Mouse (Mus musculus) limb, embryonic 13.5 days (tissue): ENCODE measurements around the gene Psma5. TPM values are rescaled to one million over a fixed set of nuclear protein-coding genes. Genes with fewer than 3 reads are reported as not detected.

Experiments
- polyA plus RNA-seq: library from polyadenylated mRNA; unstranded; fragments of >200 nt; fragmentation: Nextera tagmentation; extraction: Ambion mirVana; gene quantifications from 2 replicates; pipeline ENCODE4 v1.2.1, GENCODE M21; 2015

Psma5 gene
- polyA plus RNA-seq, 1 experiment from 2014 or later, result 318 TPM

Other genes starting within 250 kb of the Psma5 start
- 42.7 and 54.9 TPM in 2 replicates for gene Gstm1, start 239.0 kb upstream of the Psma5 start, polyA plus RNA-seq
- 14.6 and 15.4 TPM in 2 replicates for gene Gstm4, start 212.0 kb upstream of the Psma5 start, polyA plus RNA-seq
- gene Ampd2, start 170.3 kb upstream of the Psma5 start, polyA plus RNA-seq, result 48.5 and 49.2 TPM in 2 replicates
- 0.72 and 0.78 TPM in 2 replicates for gene Gnat2, start 164.1 kb upstream of the Psma5 start, polyA plus RNA-seq
- 184 and 193 TPM in 2 replicates for gene Gnai3, start 110.8 kb upstream of the Psma5 start, polyA plus RNA-seq
- gene Gpr61, start 102.0 kb upstream of the Psma5 start, polyA plus RNA-seq, result 0.09 and 0.19 TPM in 2 replicates
- gene Amigo1, start 70.6 kb upstream of the Psma5 start, polyA plus RNA-seq, result 4.3 and 4.4 TPM in 2 replicates
- gene Cyb561d1, start 55.7 kb upstream of the Psma5 start, polyA plus RNA-seq, result 1.8 and 2.1 TPM in 2 replicates
- gene Atxn7l2, start 46.0 kb upstream of the Psma5 start, polyA plus RNA-seq, result 25.4 and 26.7 TPM in 2 replicates
- 1.4 and 1.7 TPM in 2 replicates for gene Sypl2, start 30.3 kb upstream of the Psma5 start, polyA plus RNA-seq
- gene Sort1, start 27.2 kb downstream of the Psma5 start, polyA plus RNA-seq, result 10.6 TPM in 2 replicates
- gene Mybphl, start 108.0 kb downstream of the Psma5 start, polyA plus RNA-seq, result not detected in 2 replicates
- 62.7 and 63.1 TPM in 2 replicates for gene Psrc1, start 126.9 kb downstream of the Psma5 start, polyA plus RNA-seq
- 5.5 and 7.3 TPM in 2 replicates for gene Celsr2, start 158.6 kb downstream of the Psma5 start, polyA plus RNA-seq
- gene Sars, start 188.3 kb downstream of the Psma5 start, polyA plus RNA-seq, result 114 and 122 TPM in 2 replicates